Mouse (Mus musculus): ENCODE measurements around the gene Cdk4. TPM values are rescaled to one million over a fixed set of nuclear protein-coding genes. Genes with fewer than 3 reads are reported as not detected.
"Not testable (repeated sequence)": the region's sequence is repeated elsewhere in the genome, so short reads cannot be mapped to it uniquely, and the experiment has no call there.

The Cdk4 gene
- polyA plus RNA-seq, 1 experiment from 2014 or later: 645 TPM

DNA sequence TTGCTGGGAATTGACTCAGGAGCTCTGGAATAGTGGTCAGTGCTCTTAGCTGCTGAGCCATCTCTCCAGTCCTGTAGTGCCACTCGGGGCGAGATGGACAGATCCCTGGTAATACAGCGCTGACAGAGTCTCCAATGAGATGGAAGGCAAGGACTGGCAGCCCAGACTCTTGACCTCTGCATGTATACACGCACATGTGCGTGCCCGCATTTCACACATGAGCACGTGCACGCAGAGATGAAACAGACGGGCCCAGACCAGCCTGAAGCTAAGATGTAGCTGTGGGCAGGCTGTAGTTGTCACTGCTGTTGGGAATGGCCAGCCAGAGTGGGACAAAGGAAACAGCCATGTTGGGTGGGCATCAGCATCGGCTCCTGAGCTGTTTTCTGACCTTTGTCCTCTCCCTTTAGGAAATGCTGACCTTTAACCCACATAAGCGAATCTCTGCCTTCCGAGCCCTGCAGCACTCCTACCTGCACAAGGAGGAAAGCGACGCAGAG lies 3.2 kb downstream of the Cdk4 start:
- H3K9me3 ChIP-seq (replicated peaks): no peaks in the 10 kb centered on the region
- no peak overlapping the region for H3K4me2 ChIP-seq
- H3K4me3 ChIP-seq (replicated peaks): no peak overlapping the region
- peaks cover 39% of the 10 kb centered on the region for H3K36me3 ChIP-seq
- 84% methylated on average over 14 of the region's 14 CpGs for WGBS (ENCODE audit: insufficient replicate concordance)
- 0 out of 2 replicates have a peak overlapping the region, but pooled peaks have one; percentile 5 for H3K9ac ChIP-seq
- no peak for ATAC-seq (ENCODE audit: low read depth)
- peak overlapping the region; percentile 45 for H3K27ac ChIP-seq
- H3K4me1 ChIP-seq (replicated peaks): peaks cover 86% of the 10 kb centered on the region
- no peak for DNase-seq
- H3K27me3 ChIP-seq: peaks cover 12% of the 10 kb centered on the region

DNA sequence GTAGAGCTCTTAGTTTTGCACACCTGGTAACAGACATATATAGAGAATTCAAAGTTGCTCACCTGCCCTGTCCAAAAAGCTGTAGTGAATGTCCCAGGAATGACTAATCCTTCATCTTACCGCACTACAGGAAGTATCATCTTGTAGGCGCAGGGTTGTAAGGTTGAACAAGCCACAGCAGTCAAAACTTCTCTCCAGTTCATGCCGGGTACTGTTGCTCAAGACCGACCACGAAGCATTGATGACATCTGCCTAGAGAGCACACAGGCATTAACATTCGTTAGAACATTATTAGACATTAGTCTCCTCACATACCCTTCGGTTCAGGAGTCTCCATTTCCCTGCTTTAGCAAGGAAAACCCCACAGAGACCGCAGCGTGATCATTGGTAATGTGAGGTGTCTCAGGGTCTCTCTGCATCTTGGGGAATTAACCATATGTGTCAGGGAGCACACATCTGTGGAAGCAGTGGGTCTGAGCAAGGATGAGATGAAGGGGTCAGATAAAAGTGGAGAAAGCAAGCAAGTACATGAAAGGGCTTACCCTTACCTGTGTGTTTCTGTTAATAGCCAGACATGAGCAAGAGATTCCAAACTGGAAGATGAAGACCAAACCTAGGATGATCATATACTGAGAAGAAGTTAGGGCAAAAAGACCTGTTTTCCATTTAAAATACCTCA lies 5.2 kb downstream of the Cdk4 start:
- ATAC-seq (ENCODE audit: low read depth): no peak

DNA sequence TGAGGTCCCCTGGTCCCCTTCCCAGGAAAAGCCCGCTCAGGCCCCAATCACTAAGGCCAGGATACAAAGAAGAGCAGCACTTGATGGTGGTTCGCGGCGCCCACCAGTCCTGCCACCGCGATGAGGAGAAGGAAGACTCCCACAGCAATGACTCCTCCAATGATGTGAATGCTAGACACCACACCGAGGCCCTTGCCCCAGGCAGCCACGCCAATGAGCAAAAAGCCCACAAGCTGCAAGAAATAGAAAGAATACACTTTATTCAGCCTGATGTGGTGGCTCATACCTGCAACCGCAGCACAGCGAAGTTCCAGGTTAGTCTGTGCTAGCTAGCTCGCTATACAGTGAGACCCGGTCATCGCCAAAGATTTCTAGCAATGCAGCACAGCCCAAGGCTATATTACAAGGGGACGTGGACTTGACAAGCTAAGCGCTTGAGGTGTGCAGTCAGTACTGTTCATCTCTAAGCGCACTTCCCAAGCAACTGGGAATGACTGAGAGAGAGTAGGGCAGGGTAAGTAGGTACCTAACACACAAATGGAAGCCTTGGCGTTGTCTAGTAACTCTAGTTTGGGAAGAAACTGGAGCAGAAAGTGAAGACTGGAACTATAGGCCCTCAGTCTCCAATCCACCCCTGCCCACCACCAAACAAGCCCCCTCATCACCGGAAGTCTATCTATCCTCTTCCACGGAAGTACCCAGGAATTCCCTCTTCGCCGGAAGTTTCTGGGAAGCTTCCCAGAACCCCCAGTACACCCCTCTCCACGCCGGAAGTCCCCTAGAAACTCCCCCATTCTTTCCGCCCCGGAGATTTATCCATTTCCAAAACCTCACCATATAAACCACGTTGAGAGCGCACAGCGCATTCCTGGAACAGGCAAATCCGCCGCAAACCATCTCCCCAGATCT lies 6.2 kb downstream of the Cdk4 start:
- peak overlapping the region; percentile 77 for H3K27ac ChIP-seq
- H3K27me3 ChIP-seq: no peaks in the 10 kb centered on the region
- WGBS (ENCODE audit: insufficient replicate concordance): 6% methylated on average over 30 of the region's 30 CpGs
- peaks cover 65% of the 10 kb centered on the region for H3K4me1 ChIP-seq (replicated peaks)
- H3K4me2 ChIP-seq: peak overlapping the region; percentile 89
- H3K4me3 ChIP-seq (replicated peaks): peak overlapping the region; percentile 73
- H3K9ac ChIP-seq: peak overlapping the region; percentile 79
- no peaks in the 10 kb centered on the region for H3K9me3 ChIP-seq (replicated peaks)
- ATAC-seq (ENCODE audit: low read depth) (peak; percentile 24), DNase-seq (no peak)
- H3K36me3 ChIP-seq: peaks cover 37% of the 10 kb centered on the region

More for the DNA sequence above, 5.2 kb downstream of the Cdk4 start:
- H3K4me1 ChIP-seq (replicated peaks): peaks cover 75% of the 10 kb centered on the region
- no peak for DNase-seq
- peak overlapping the region; percentile 77 for H3K27ac ChIP-seq
- peak overlapping the region; percentile 73 for H3K4me3 ChIP-seq (replicated peaks)
- 39% methylated on average over 9 of the region's 9 CpGs for WGBS (ENCODE audit: insufficient replicate concordance)
- H3K36me3 ChIP-seq: peaks cover 39% of the 10 kb centered on the region
- H3K9ac ChIP-seq: peak overlapping the region; percentile 79
- no peaks in the 10 kb centered on the region for H3K9me3 ChIP-seq (replicated peaks)
- H3K4me2 ChIP-seq: peak overlapping the region; percentile 89
- no peaks in the 10 kb centered on the region for H3K27me3 ChIP-seq

DNA sequence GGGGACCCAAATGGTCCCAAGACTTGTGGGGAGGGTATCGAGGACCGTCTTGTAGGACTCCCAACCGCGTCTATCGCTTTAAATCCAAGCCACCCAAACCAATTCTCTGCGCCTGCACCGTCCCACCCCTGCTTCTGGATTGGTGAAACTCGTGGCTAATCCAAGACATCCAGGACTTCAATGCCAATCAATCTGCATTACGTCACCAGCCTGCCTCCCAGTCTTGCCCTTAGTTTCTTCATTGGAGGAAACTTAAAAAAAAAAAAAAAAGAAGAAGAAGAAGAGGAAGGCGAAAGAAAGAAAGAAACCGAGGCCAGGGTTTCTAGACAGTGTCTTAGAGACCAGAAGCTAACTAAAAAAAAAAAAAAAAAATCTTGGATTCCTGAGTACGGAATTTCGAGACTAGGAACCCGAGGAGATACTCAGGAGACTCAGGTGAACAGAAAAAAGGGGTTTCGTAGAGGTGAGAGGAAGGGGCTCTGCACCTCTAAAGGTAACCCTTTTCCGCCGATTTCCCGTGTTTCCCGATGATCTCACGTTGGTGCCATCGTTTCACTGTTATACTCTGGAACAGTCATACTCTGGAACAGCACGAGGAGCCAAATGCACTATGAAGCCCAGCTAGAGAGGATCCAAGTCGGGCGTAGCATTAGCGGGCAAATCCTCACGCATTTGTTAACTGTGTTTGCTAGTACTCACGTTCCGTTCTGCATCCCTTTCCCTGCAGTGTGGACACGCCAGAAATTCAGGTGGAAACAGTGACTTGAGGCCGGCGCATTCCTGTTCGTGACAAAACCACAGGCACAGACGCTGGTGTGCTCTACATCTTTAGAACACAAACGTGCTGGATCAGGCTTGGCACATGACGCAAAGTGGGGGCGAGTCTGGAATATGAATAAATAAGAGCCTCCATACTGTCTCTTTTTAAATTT lies 7.1 kb downstream of the Cdk4 start, which contains the start of gene Tspan31:
Gene Tspan31, minus strand, starts transcription at position 75 of the 932 bp plus-strand sequence.
- Histone ChIP-seq H3K4me1 (replicated peaks) (peaks cover 63% of the 10 kb centered on the region), H3K27ac (peak within 1 kb of the TSS; percentile 77), H3K9ac (peak within 1 kb of the TSS; percentile 79), H3K9me3 (replicated peaks) (no peaks in the 10 kb centered on the region), H3K4me2 (peak within 1 kb of the TSS; percentile 89), H3K36me3 (peaks cover 28% of the 10 kb centered on the region), H3K27me3 (0 out of 2 replicates have a peak, but pooled peaks cover 5% of the 10 kb centered on the region), H3K4me3 (replicated peaks) (peak within 1 kb of the TSS; percentile 73)
- ATAC-seq (ENCODE audit: low read depth): peak; percentile 87
- WGBS (ENCODE audit: insufficient replicate concordance): 1% methylated on average over 36 of the region's 36 CpGs
- DNase-seq: peak; percentile 87

DNA sequence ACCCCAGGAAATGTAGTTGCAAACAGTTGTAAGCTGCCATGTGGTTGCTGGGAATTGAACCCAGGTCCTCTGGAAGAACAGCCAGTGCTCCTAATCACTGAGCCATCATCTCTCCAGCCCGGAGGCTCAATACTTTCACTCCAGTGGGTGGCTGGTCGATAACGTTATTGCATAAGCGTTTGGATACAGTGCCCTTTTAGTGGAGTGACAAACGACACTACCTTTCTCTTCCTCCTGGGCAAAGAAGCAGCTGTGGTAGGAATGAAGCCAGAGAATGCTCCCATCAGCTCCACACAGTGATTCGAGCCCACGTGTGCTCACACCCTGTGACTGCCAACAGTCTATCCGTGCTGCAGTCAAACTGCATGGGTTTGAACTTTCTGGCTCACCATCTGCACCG lies 7.9 kb downstream of the Cdk4 start:
- H3K4me1 ChIP-seq (replicated peaks): peaks cover 63% of the 10 kb centered on the region
- H3K4me3 ChIP-seq (replicated peaks): peak overlapping the region; percentile 73
- peaks cover 13% of the 10 kb centered on the region for H3K27me3 ChIP-seq
- peak overlapping the region; percentile 76 for H3K9ac ChIP-seq
- H3K36me3 ChIP-seq: peaks cover 21% of the 10 kb centered on the region
- peak overlapping the region; percentile 89 for H3K4me2 ChIP-seq
- WGBS (ENCODE audit: insufficient replicate concordance): 50% methylated on average over 9 of the region's 9 CpGs
- H3K27ac ChIP-seq: no peak overlapping the region
- ATAC-seq (ENCODE audit: low read depth) (no peak), DNase-seq (no peak)
- no peaks in the 10 kb centered on the region for H3K9me3 ChIP-seq (replicated peaks)

DNA sequence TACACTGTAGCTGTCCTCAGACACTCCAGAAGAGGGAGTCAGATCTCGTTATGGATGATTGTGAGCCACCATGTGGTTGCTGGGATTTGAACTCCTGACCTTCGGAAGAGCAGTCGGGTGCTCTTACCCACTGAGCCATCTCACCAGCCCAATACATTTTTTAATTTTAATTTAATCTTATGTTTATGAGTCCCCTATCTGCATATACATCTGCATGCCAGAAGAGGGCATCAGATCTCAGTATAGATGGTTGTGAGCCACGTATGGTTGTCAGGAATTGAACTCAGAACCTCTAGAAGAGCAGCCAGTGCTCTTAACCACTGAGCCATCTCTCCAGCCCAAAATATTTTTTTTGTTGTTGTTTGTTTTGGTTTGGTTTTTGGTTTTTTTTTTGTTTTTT lies 8.9 kb downstream of the Cdk4 start:
- WGBS (ENCODE audit: insufficient replicate concordance): 71% methylated on average over 4 of the region's 4 CpGs
- H3K9me3 ChIP-seq (replicated peaks); H3K4me2 ChIP-seq; H3K9ac ChIP-seq; H3K27ac ChIP-seq; H3K36me3 ChIP-seq; DNase-seq; H3K4me3 ChIP-seq (replicated peaks); ATAC-seq (ENCODE audit: low read depth): not testable (repeated sequence)
- Histone ChIP-seq H3K4me1 (replicated peaks) (peaks cover 64% of the 10 kb centered on the region), H3K27me3 (peaks cover 21% of the 10 kb centered on the region)

DNA sequence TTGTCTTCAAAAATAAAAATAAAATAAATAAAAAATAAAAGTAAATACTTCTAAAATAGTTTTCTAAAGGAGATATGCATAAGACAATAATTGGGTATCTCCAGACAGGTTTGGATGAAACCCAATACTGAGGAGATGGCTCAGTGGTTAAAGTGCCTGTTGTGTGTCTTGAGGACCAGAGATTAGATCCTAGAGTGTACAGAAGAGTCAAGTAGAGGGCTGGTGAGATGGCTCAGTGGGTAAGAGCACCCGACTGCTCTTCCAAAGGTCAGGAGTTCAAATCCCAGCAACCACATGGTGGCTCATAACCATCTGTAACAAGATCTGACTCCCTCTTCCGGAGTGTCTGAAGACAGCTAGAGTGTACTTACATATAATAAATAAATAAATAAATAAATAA lies 9.6 kb downstream of the Cdk4 start:
- H3K27ac ChIP-seq; H3K9ac ChIP-seq; H3K4me2 ChIP-seq; DNase-seq; H3K4me3 ChIP-seq (replicated peaks); H3K9me3 ChIP-seq (replicated peaks); H3K36me3 ChIP-seq; ATAC-seq (ENCODE audit: low read depth): not testable (repeated sequence)
- H3K4me1 ChIP-seq (replicated peaks): peaks cover 63% of the 10 kb centered on the region
- H3K27me3 ChIP-seq: peaks cover 28% of the 10 kb centered on the region
- 61% methylated on average over 2 of the region's 2 CpGs for WGBS (ENCODE audit: insufficient replicate concordance)

DNA sequence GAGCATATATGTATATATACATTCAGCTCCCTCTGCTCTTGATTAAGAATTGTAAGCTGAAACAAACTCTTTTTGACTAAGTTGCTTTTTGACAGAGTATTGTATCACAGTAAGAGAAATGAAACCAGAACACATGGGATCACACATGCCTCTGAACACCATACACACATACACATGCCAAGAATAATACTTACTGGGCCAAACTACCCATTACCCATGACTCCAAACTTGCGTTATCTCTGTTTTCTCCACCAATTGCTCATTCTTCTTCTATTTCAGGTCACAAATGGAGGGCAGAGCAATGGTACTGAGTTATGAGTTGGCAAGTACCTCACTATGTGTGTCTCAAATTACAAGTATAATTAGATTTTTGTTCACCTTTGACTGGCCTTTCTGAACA lies 10.6 kb downstream of the Cdk4 start:
- H3K4me3 ChIP-seq (replicated peaks): no peak overlapping the region
- no peak overlapping the region for H3K27ac ChIP-seq
- WGBS (ENCODE audit: insufficient replicate concordance): 88% methylated on average over 1 of the region's 1 CpGs
- peaks cover 63% of the 10 kb centered on the region for H3K4me1 ChIP-seq (replicated peaks)
- H3K27me3 ChIP-seq: peaks cover 38% of the 10 kb centered on the region
- no peak overlapping the region for H3K4me2 ChIP-seq
- ATAC-seq (ENCODE audit: low read depth) (no peak), DNase-seq (no peak)
- no peaks in the 10 kb centered on the region for H3K9me3 ChIP-seq (replicated peaks)
- no peak overlapping the region for H3K9ac ChIP-seq
- H3K36me3 ChIP-seq: no peaks in the 10 kb centered on the region

DNA sequence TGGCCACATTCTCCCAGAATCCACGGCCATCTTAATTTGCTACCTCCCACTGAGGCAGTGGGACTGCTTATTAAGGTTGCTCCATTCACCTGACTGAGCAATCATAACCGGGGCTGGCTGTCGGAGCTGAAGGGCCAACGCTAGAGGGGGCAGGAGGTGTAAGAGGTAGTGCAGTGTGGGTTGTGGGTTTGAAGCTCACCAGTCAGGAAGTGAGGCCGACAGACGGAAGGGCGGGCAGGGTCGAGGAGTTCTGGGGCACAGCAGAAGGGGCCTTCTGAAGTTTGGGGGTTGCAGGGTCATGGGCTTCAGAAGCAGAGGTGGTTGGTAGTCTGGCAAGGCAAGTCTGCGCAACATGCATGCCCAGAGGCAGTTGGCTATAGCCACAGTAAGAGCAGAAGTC lies 11.7 kb downstream of the Cdk4 start, which contains the start of gene Agap2:
Gene Agap2, plus strand, starts transcription at position 205 of the 400 bp plus-strand sequence.
- Histone ChIP-seq H3K27me3 (peaks cover 49% of the 10 kb centered on the region), H3K9ac (peak within 1 kb of the TSS; percentile 40; the same call in 1 of the 2 replicates), H3K36me3 (no peaks in the 10 kb centered on the region; the same call in 1 of the 2 replicates), H3K4me1 (replicated peaks) (peaks cover 63% of the 10 kb centered on the region), H3K4me3 (replicated peaks) (peak within 1 kb of the TSS; percentile 21), H3K4me2 (peak within 1 kb of the TSS; percentile 52), H3K9me3 (replicated peaks) (no peaks in the 10 kb centered on the region), H3K27ac (no peak within 1 kb of the TSS)
- no peak for ATAC-seq (ENCODE audit: low read depth)
- DNase-seq: no peak
- 22% methylated on average over 9 of the region's 9 CpGs for WGBS (ENCODE audit: insufficient replicate concordance)

DNA sequence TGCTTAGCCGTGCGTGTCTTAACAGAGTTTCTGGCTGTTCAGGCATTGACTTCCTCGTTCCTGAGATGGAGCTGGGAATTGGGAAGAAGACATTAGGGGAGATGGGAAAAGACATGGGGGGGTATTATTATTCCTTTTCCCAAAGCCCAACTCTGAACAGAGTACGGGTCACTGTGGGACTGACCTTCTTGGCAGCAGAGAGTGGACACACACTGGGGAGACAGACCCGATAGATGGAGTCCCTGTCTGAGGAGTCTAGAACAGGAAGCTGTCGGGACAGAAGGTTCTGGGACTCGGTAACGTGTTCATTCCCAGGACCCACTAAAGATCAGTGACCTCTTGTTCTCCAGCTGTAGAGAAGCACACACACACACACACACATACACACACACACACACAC lies 12.3 kb downstream of the Cdk4 start:
- H3K9ac ChIP-seq: peak overlapping the region; percentile 40; the same call in 1 of the 2 replicates
- H3K4me1 ChIP-seq (replicated peaks): peaks cover 67% of the 10 kb centered on the region

More for the DNA sequence above, 12.3 kb downstream of the Cdk4 start:
- WGBS (ENCODE audit: insufficient replicate concordance): 15% methylated on average over 8 of the region's 8 CpGs
- no peaks in the 10 kb centered on the region for H3K9me3 ChIP-seq (replicated peaks)
- no peak overlapping the region for H3K27ac ChIP-seq
- ATAC-seq (ENCODE audit: low read depth) (no peak), DNase-seq (no peak)
- peaks cover 55% of the 10 kb centered on the region for H3K27me3 ChIP-seq
- peak overlapping the region; percentile 21 for H3K4me3 ChIP-seq (replicated peaks)
- no peaks in the 10 kb centered on the region; the same call in 1 of the 2 replicates for H3K36me3 ChIP-seq
- H3K4me2 ChIP-seq: peak overlapping the region; percentile 52

Data from liver, embryonic 13.5 days (tissue).